Mouse (Mus musculus) cortical plate, adult 2 months (tissue): Measurements from ENCODE around the gene Nck2. TPM values are rescaled to one million over a fixed set of nuclear protein-coding genes. Genes with fewer than 3 reads are reported as not detected.

Source experiments
- H3K27ac ChIP-seq: fragments of 200-500 bp; 2 replicates; pipeline ENCODE4 v1.5.1; 2012; ENCODE audit warnings: low read length, control low read depth, inconsistent platforms; ENCODE audit not compliant: insufficient read depth
- H3K4me1 ChIP-seq: fragments of 200-500 bp; 2 replicates; pipeline ENCODE4 v1.6.1; 2011; ENCODE audit warnings: low read length; ENCODE audit not compliant: control insufficient read depth, insufficient read depth
- H3K4me3 ChIP-seq: fragments of 200-500 bp; 2 replicates; pipeline ENCODE4 v1.5.1; 2011; ENCODE audit warnings: mild to moderate bottlenecking, low read length, control low read depth; ENCODE audit not compliant: insufficient read depth
- CTCF ChIP-seq: fragments of 200-500 bp; IDR thresholded peaks from 2 replicates; pipeline ENCODE4 v1.5.1; 2011; ENCODE audit warnings: mild to moderate bottlenecking, control low read depth, low read length; ENCODE audit not compliant: insufficient read depth; ENCODE audit errors: extremely low read depth
- POLR2A ChIP-seq: fragments of 200-500 bp; IDR thresholded peaks from 2 replicates; pipeline ENCODE4 v1.6.1; 2011; ENCODE audit warnings: mild to moderate bottlenecking, low read length, control low read depth; ENCODE audit not compliant: insufficient read depth; ENCODE audit errors: extremely low read depth
- polyA plus RNA-seq: library from polyadenylated mRNA; depleted of rRNA; stranded (reverse); fragments of >200 nt; gene quantifications from 2 replicates; pipeline ENCODE4 v1.2.3, GENCODE M21; 2012

Gene Nck2
- polyA plus RNA-seq, 1 experiment: 29.0 TPM

GRCm38 (mm10) chr1:43446731-43447601 lies 2.6 kb downstream of the Nck2 start:
- Histone ChIP-seq H3K27ac (no peak overlapping the region), H3K4me3 (peak overlapping the region; percentile 63), H3K4me1 (peaks cover 4% of the 10 kb centered on the region; the same call in 1 of the 2 replicates)
- no peak for TF ChIP-seq CTCF
- TF ChIP-seq POLR2A: no peak

- 0 out of 2 replicates have a peak overlapping the region, but pooled peaks have one; percentile 63 for H3K4me3 ChIP-seq
- H3K27ac ChIP-seq: no peak overlapping the region
- TF ChIP-seq CTCF (no peak), POLR2A (no peak)
- H3K4me1 ChIP-seq: peaks cover 4% of the 10 kb centered on the region; the same call in 1 of the 2 replicates
Measured at GRCm38 (mm10) chr1:43447602-43448287, 3.4 kb downstream of the Nck2 start.

- peaks cover 5% of the 10 kb centered on the region; the same call in 1 of the 2 replicates for H3K4me1 ChIP-seq
- no peak overlapping the region for H3K4me3 ChIP-seq
- TF ChIP-seq CTCF (no peak), POLR2A (no peak)
- H3K27ac ChIP-seq: no peak overlapping the region
Measured at GRCm38 (mm10) chr1:43450811-43451210, 6.4 kb downstream of the Nck2 start.

- no peak overlapping the region for H3K4me3 ChIP-seq
- H3K27ac ChIP-seq: no peak overlapping the region
- TF ChIP-seq CTCF (no peak), POLR2A (no peak)
- peaks cover 3% of the 10 kb centered on the region; the same call in 1 of the 2 replicates for H3K4me1 ChIP-seq
Measured at GRCm38 (mm10) chr1:43453683-43454082, 9.3 kb downstream of the Nck2 start.

- Histone ChIP-seq H3K4me1 (peaks cover 3% of the 10 kb centered on the region; the same call in 1 of the 2 replicates), H3K27ac (no peak overlapping the region), H3K4me3 (no peak overlapping the region)
- TF ChIP-seq POLR2A: no peak
- TF ChIP-seq CTCF: no peak
Measured at GRCm38 (mm10) chr1:43454741-43455140, 10.4 kb downstream of the Nck2 start.

GRCm38 (mm10) chr1:43455196-43455595 lies 10.8 kb downstream of the Nck2 start:
- TF ChIP-seq POLR2A (no peak), CTCF (no peak)
- peaks cover 2% of the 10 kb centered on the region; the same call in 1 of the 2 replicates for H3K4me1 ChIP-seq
- H3K27ac ChIP-seq: no peak overlapping the region
- H3K4me3 ChIP-seq: no peak overlapping the region

GRCm38 (mm10) chr1:43457012-43457766 lies 12.8 kb downstream of the Nck2 start:
- Histone ChIP-seq H3K4me1 (peaks cover 2% of the 10 kb centered on the region; the same call in 1 of the 2 replicates), H3K27ac (no peak overlapping the region), H3K4me3 (no peak overlapping the region)
- TF ChIP-seq POLR2A (no peak), CTCF (no peak)

GRCm38 (mm10) chr1:43460468-43460867 lies 16.1 kb downstream of the Nck2 start:
- Histone ChIP-seq H3K4me3 (no peak overlapping the region), H3K4me1 (peaks cover 6% of the 10 kb centered on the region), H3K27ac (no peak overlapping the region)
- TF ChIP-seq POLR2A: no peak
- no peak for TF ChIP-seq CTCF

GRCm38 (mm10) chr1:43462666-43463065 lies 18.3 kb downstream of the Nck2 start:
- Histone ChIP-seq H3K4me1 (peaks cover 10% of the 10 kb centered on the region), H3K4me3 (no peak overlapping the region), H3K27ac (no peak overlapping the region)
- TF ChIP-seq CTCF: no peak
- no peak for TF ChIP-seq POLR2A
